Mouse (Mus musculus): Measurements from ENCODE around the gene Ska3.

The Ska3 gene

GRCm38 (mm10) chr14:57797551-57797950 is 28.4 kb downstream of the Ska3 start:
- DNase-seq (ENCODE audit: low spot score in 2 of 2) = no peak

- DNase-seq (ENCODE audit: low spot score in 2 of 2) = no peak
These were observed 34.8 kb downstream of the Ska3 start for GRCm38 (mm10) chr14:57791171-57791570.

DNA sequence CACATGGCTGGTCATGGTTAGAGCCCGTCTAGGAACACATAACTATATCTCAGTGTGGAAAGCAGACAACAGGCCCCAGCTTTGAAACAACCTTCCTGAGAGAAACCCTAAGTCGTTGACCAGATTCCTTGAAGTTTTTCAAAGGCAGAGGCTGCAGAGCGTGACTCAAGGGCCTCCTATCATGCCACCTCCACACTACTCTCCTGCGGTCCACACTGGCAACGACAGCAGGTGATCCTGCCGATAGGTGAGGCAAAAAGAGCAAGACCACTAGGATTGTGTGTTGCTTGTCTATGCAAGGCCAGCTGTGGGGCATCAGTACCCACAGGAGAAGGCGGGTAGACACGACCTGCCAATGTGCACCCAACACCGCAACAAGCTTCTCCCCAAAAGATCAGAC is 36.2 kb downstream of the Ska3 start:
- DNase-seq (ENCODE audit: low spot score in 2 of 2) = no peak

- no peak for DNase-seq (ENCODE audit: low spot score in 2 of 2)
These were observed 36.7 kb downstream of the Ska3 start for GRCm38 (mm10) chr14:57789311-57789710.

DNA sequence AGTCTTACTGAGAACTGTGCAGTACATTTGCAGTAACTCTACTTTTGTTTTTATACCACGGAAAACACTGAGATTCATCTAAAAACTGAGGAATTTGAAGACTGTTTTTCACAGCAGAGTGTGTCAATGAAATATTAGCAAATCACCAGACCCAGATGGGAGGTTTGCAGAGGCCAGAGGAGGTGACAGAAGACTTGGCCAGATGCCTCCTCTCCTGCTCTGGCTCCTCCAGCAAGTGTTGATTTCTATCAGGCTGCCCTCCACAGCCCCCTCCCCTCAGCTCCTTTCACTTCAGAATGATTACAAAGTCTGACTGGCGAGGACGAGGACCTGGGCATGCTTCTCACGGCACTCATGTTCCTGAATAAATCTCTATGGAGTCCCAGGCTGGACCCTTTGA is 38.6 kb downstream of the Ska3 start:
- DNase-seq (ENCODE audit: low spot score in 2 of 2) = no peak

- DNase-seq (ENCODE audit: low spot score in 2 of 2) = no peak
These were observed 53.7 kb downstream of the Ska3 start for GRCm38 (mm10) chr14:57772157-57772815.

GRCm38 (mm10) chr14:57769102-57769501 is 56.9 kb downstream of the Ska3 start:
- no peak for DNase-seq (ENCODE audit: low spot score in 2 of 2)

GRCm38 (mm10) chr14:57760447-57761412 is 65.3 kb downstream of the Ska3 start:
- no peak for DNase-seq (ENCODE audit: low spot score in 2 of 2)

GRCm38 (mm10) chr14:57758237-57758636 is 67.7 kb downstream of the Ska3 start, which contains the start of gene Lats2:
TSS of gene Lats2 (minus strand) at chr14:57758388.
- DNase-seq (ENCODE audit: low spot score in 2 of 2) = no peak

All from spleen, postnatal 4 days (tissue).